Mouse (Mus musculus): ENCODE data around the gene Edem1. TPM values are rescaled to one million over a fixed set of nuclear protein-coding genes. Genes with fewer than 3 reads are reported as not detected.

Edem1 gene
- total RNA-seq, 2 experiments from 2014 or later: 53.6 to 110 TPM

- no peak for ATAC-seq (replicated peaks; ENCODE audit: poor library complexity, severe bottlenecking)
Measured at GRCm38 (mm10) chr6:108828872-108829271, 431 bp downstream of the Edem1 start.

- peak; percentile 12; the same call in 1 of the 2 replicates for ATAC-seq (replicated peaks; ENCODE audit: poor library complexity, severe bottlenecking)
Measured at GRCm38 (mm10) chr6:108829386-108830370, 1.2 kb downstream of the Edem1 start.

- peak; percentile 6; the same call in 1 of the 2 replicates for ATAC-seq (replicated peaks; ENCODE audit: poor library complexity, severe bottlenecking)
Measured at GRCm38 (mm10) chr6:108832170-108832569, 3.7 kb downstream of the Edem1 start.

GRCm38 (mm10) chr6:108832989-108833388 is 4.5 kb downstream of the Edem1 start:
- no peak for ATAC-seq (replicated peaks; ENCODE audit: poor library complexity, severe bottlenecking)

GRCm38 (mm10) chr6:108833963-108834697 is 5.7 kb downstream of the Edem1 start:
- peak; percentile 3; the same call in 1 of the 2 replicates for ATAC-seq (replicated peaks; ENCODE audit: poor library complexity, severe bottlenecking)

- ATAC-seq (replicated peaks; ENCODE audit: poor library complexity, severe bottlenecking): peak; percentile 81
Measured at GRCm38 (mm10) chr6:108835765-108836691, 7.6 kb downstream of the Edem1 start.

- ATAC-seq (replicated peaks; ENCODE audit: poor library complexity, severe bottlenecking): no peak
Measured at GRCm38 (mm10) chr6:108837081-108837480, 8.6 kb downstream of the Edem1 start.

GRCm38 (mm10) chr6:108837958-108838357 is 9.5 kb downstream of the Edem1 start:
- ATAC-seq (replicated peaks; ENCODE audit: poor library complexity, severe bottlenecking): no peak

- ATAC-seq (replicated peaks; ENCODE audit: poor library complexity, severe bottlenecking): no peak
Measured at GRCm38 (mm10) chr6:108839432-108839831, 11.0 kb downstream of the Edem1 start.

- ATAC-seq (replicated peaks; ENCODE audit: poor library complexity, severe bottlenecking): no peak
Measured at GRCm38 (mm10) chr6:108840861-108841640, 12.6 kb downstream of the Edem1 start.

GRCm38 (mm10) chr6:108843664-108844063 is 15.2 kb downstream of the Edem1 start:
- peak; percentile 20; the same call in 1 of the 2 replicates for ATAC-seq (replicated peaks; ENCODE audit: poor library complexity, severe bottlenecking)

- peak; percentile 83 for ATAC-seq (replicated peaks; ENCODE audit: poor library complexity, severe bottlenecking)
Measured at GRCm38 (mm10) chr6:108844093-108844492, 15.7 kb downstream of the Edem1 start.

GRCm38 (mm10) chr6:108844771-108845170 is 16.3 kb downstream of the Edem1 start:
- ATAC-seq (replicated peaks; ENCODE audit: poor library complexity, severe bottlenecking): no peak

- no peak for ATAC-seq (replicated peaks; ENCODE audit: poor library complexity, severe bottlenecking)
Measured at GRCm38 (mm10) chr6:108852088-108852670, 23.7 kb downstream of the Edem1 start.

GRCm38 (mm10) chr6:108852986-108853385 is 24.5 kb downstream of the Edem1 start:
- ATAC-seq (replicated peaks; ENCODE audit: poor library complexity, severe bottlenecking): no peak

GRCm38 (mm10) chr6:108858583-108858982 is 30.1 kb downstream of the Edem1 start:
- ATAC-seq (replicated peaks; ENCODE audit: poor library complexity, severe bottlenecking): no peak

- ATAC-seq (replicated peaks; ENCODE audit: poor library complexity, severe bottlenecking): no peak
Measured at GRCm38 (mm10) chr6:108861226-108861625, 32.8 kb downstream of the Edem1 start.

- peak; percentile 41; the same call in 1 of the 2 replicates for ATAC-seq (replicated peaks; ENCODE audit: poor library complexity, severe bottlenecking)
Measured at GRCm38 (mm10) chr6:108862548-108862947, 34.1 kb downstream of the Edem1 start.

- ATAC-seq (replicated peaks; ENCODE audit: poor library complexity, severe bottlenecking): no peak
Measured at GRCm38 (mm10) chr6:108866317-108866716, 37.9 kb downstream of the Edem1 start.

Data from granulocyte monocyte progenitor cell, adult 5-6 weeks (primary cell).